Comparison of ENCODE assay signal across 13 mouse cellular contexts in the genomic region with DNA sequence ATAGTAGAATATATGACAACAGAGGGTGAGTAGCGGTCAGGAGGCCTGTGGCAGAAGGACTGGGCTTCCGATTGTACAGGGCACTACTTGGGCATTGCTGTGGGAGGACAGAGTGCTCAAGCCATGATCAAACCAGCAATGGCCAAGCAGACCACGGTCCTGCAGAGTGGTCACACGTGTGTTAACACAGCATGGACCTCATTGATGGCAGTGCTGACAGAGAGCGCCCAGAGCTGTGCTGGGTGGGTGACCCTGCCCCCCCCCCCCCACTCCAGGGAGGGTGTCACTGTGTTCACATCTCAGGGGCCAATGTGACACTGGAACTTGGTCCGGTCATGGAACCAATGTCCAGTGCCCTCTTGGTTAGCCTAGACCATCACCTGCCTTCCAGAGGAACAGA.
"Had no signal": no experiment of that assay in that cellular context is flagged by ENCODE, and none has a peak within 500 bp of the region (broad histone marks: within the 10 kb centered on the region; RNA-seq: fewer than 3 reads in every experiment).

No protein-coding gene starts in this region.

- H3K4me1 ChIP-seq: kidney, embryonic 15.5 days; stomach, embryonic 15.5 days had no signal

- H3K4me3 ChIP-seq: kidney, embryonic 15.5 days; left cerebral cortex, adult 2 months; lung, embryonic 15.5 days; megakaryocyte, embryonic 14.5 days; stomach, embryonic 15.5 days had no signal

- DNase-seq: kidney, adult 18-20 months; kidney, postnatal 25 days; lung, postnatal 14 days; right cerebral cortex, postnatal 14 days; thymus, adult 2 months; thymus, postnatal 25 days had no signal

- H3K9ac ChIP-seq: kidney, embryonic 15.5 days; lung, embryonic 15.5 days; stomach, embryonic 15.5 days had no signal

- ATAC-seq: midbrain, embryonic 16.5 days had no signal

- H3K27ac ChIP-seq: kidney, embryonic 15.5 days; left cerebral cortex, adult 2 months; lung, embryonic 15.5 days; macrophage; stomach, embryonic 15.5 days had no signal

- H3K4me2 ChIP-seq: kidney, embryonic 15.5 days; lung, embryonic 15.5 days; stomach, embryonic 15.5 days had no signal

- H3K9me3 ChIP-seq: lung, embryonic 15.5 days; stomach, embryonic 15.5 days had no signal

- H3K27me3 ChIP-seq: kidney, embryonic 15.5 days; lung, embryonic 15.5 days; stomach, embryonic 15.5 days had no signal
